ENCODE assay signal across 7 mouse cellular contexts in the genomic region with DNA sequence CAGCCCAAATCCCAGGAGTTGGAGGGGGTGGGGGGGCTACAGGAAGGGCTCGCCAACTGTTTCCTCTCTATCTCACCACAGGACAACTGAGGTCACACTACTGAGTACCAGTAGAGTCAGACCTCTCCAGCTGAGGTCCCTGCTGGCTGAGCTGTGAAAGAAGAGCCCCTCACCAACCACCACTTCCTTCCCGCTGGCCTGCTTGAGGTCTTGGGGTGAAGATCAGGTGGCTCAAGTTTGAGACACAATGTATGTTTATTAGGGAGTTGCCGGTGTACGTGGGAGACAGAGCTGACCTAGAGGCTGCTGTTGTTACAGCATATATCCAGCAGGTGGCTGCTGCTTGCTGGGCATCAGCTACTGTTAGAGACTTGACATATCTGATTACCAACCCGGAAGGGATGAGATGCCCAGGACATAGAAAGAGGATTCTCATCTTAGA. TPM values are rescaled to one million over a fixed set of nuclear protein-coding genes. Genes with fewer than 3 reads are reported as not detected.
DNase-seq lines count a peak whose midpoint lies in the region; ATAC-seq lines count a peak whose summit lies in the region.

No protein-coding gene starts in this region.

- no peak overlapping the region for H3K27ac ChIP-seq in heart, embryonic 15.5 days
- H3K27ac ChIP-seq in limb, embryonic 10.5 days, result peak overlapping the region; percentile 20; the same call in 1 of the 2 replicates

- H3K36me3 ChIP-seq in heart, embryonic 15.5 days, result no peaks in the 10 kb centered on the region
- H3K36me3 ChIP-seq in limb, embryonic 10.5 days, result no peaks in the 10 kb centered on the region

- peaks cover 36% of the 10 kb centered on the region for H3K4me1 ChIP-seq in heart, embryonic 15.5 days (replicated peaks)
- H3K4me1 ChIP-seq in limb, embryonic 10.5 days, result peaks cover 39% of the 10 kb centered on the region

- no peaks in the 10 kb centered on the region for H3K9me3 ChIP-seq in heart, embryonic 15.5 days (replicated peaks)
- H3K9me3 ChIP-seq in limb, embryonic 10.5 days (replicated peaks), result no peaks in the 10 kb centered on the region

- no peak overlapping the region for H3K4me3 ChIP-seq in heart, embryonic 15.5 days
- H3K4me3 ChIP-seq in limb, embryonic 10.5 days, result peak overlapping the region; percentile 26

- WGBS in heart, embryonic 15.5 days, result 2% methylated on average over 5 of the region's 5 CpGs
- WGBS in limb, embryonic 10.5 days, result 5% methylated on average over 5 of the region's 5 CpGs

- peak; percentile 55 for DNase-seq in 3134 (ENCODE audit: extremely low read depth, insufficient read length, low spot score)
- peak; percentile 57 for DNase-seq in A20 (ENCODE audit: low read depth, low spot score)
- peak; percentile 17 for DNase-seq in cerebellum, adult 9-11 months
- DNase-seq in limb, embryonic 10.5 days (ENCODE audit: low spot score), result peak; percentile 58
- DNase-seq in spleen, postnatal 14 days (ENCODE audit: low spot score in 2 of 2), result no peak

- no peak overlapping the region for H3K9ac ChIP-seq in heart, embryonic 15.5 days

- H3K27me3 ChIP-seq in heart, embryonic 15.5 days, result 0 out of 2 replicates have a peak, but pooled peaks cover 4% of the 10 kb centered on the region
- H3K27me3 ChIP-seq in limb, embryonic 10.5 days (ENCODE audit: low read depth, poor library complexity, severe bottlenecking), result peaks cover 41% of the 10 kb centered on the region

- ATAC-seq in heart, embryonic 15.5 days (replicated peaks; ENCODE audit: insufficient number of reproducible peaks, insufficient read depth, low FRiP score, low read depth), result no peak
- ATAC-seq in monocyte, adult 5-6 weeks (replicated peaks; ENCODE audit: insufficient number of reproducible peaks, low FRiP score, low TSS enrichment, poor library complexity, severe bottlenecking), result peak; percentile 73

- peak overlapping the region; percentile 29; the same call in 1 of the 2 replicates for H3K4me2 ChIP-seq in heart, embryonic 15.5 days

RNA-seq across cellular contexts. Expression of a gene that starts 2.5 kb away (rescaled TPM):
- 1.4 and 2.3 TPM in 2 replicates for polyA plus RNA-seq in heart, embryonic 15.5 days (2015; fragmentation: Nextera tagmentation; extraction: Ambion mirVana)
- 0.46 and 0.48 TPM in 2 replicates for polyA plus RNA-seq in limb, embryonic 10.5 days (2016; fragmentation: Nextera tagmentation; extraction: Ambion mirVana)
- 25.6 to 108 TPM (median 30.9 TPM) in 3 replicates for total RNA-seq in monocyte, adult 5-6 weeks (2017)

RNA-seq across cellular contexts. Expression of a gene that starts 21.9 kb away (rescaled TPM):
- 0.09 TPM in 1 of 2 replicates, not detected in the other for polyA plus RNA-seq in heart, embryonic 15.5 days (2015; fragmentation: Nextera tagmentation; extraction: Ambion mirVana)
- not detected in 2 replicates for polyA plus RNA-seq in limb, embryonic 10.5 days (2016; fragmentation: Nextera tagmentation; extraction: Ambion mirVana)
- total RNA-seq in monocyte, adult 5-6 weeks (2017), result 250 to 831 TPM (median 313 TPM) in 3 replicates

Comparison
In these comparisons a context has a peak if more than half of its experiments do, and no peak if none do; other contexts are left out.
1. DNase-seq: peak in 3134 (single experiment), A20 (single experiment), cerebellum, adult 9-11 months (single experiment) and limb, embryonic 10.5 days (single experiment); none in spleen, postnatal 14 days (0 of 2).